In the genomic region with DNA sequence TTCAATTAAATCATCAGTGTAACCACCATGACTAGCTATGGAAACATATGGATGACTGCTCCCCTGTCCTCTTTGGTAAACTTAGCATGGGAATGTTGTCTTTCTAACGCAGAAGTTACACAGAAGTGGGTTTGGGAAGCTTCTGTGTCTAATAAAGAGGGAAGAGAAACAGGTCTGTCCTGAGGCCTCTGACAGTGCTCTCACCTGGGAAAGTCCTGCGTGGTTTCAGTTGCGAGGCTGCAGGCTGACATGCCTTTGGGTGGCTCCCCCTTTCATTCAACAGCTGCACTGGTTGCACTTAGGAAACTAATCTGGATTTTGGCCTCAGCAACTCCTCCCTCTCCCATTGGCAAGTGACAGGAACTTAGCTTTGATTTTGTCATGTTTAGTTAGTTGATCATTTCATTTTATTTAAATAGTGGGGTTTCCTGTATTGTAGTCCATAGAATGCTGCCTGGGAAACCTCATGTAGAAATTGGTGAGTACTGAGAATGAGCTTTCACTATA, we compare ENCODE assay signal across 21 mouse cellular contexts. TPM values are rescaled to one million over a fixed set of nuclear protein-coding genes. Genes with fewer than 3 reads are reported as not detected.
DNase-seq lines count a peak whose midpoint lies in the region; TF ChIP-seq lines count a peak whose summit lies in the region.
"Had no signal": no experiment of that assay in that cellular context is flagged by ENCODE, and none has a peak within 500 bp of the region (broad histone marks: within the 10 kb centered on the region; RNA-seq: fewer than 3 reads in every experiment).

No protein-coding gene starts in this region.

- in situ Hi-C loops in CH12.LX (cut with MboI; ENCODE audit: low pct_ligation_motif_present, low pct_unique_long_range_greater_than_20kb, low sequenced_read_pairs) = no loop called here

- no peak for TF ChIP-seq POLR2A in CH12.LX (IDR thresholded peaks at IDR 0.05; ENCODE audit: low read depth, low read length)

- peaks cover 81% of the 10 kb centered on the region for H3K79me2 ChIP-seq in CH12.LX (replicated peaks; ENCODE audit: control insufficient read depth, extremely low read depth, insufficient read depth, poor library complexity, severe bottlenecking)

- no peaks in the 10 kb centered on the region for H3K27me3 ChIP-seq in heart, embryonic 10.5 days (ENCODE audit: insufficient read depth, poor library complexity, severe bottlenecking)
- no peaks in the 10 kb centered on the region for H3K27me3 ChIP-seq in CH12.LX (replicated peaks)
- H3K27me3 ChIP-seq: embryonic facial prominence, embryonic 12.5 days; forebrain, embryonic 13.5 days; forebrain, embryonic 15.5 days; Patski had no signal

- H3K9ac ChIP-seq in CH12.LX (ENCODE audit: insufficient read depth, low read depth) = no peak overlapping the region; the same call in 1 of the 2 replicates
- H3K9ac ChIP-seq: embryonic facial prominence, embryonic 12.5 days; forebrain, embryonic 13.5 days; forebrain, embryonic 15.5 days; forebrain, postnatal 0 days had no signal

- no peak overlapping the region for H3K4me3 ChIP-seq in heart, embryonic 10.5 days
- no peak overlapping the region for H3K4me3 ChIP-seq in CH12.LX (replicated peaks in 1 of 3; ENCODE audit: low read depth in 2 of 3, low read length in 2 of 3, poor library complexity in 1 of 3)
- H3K4me3 ChIP-seq: embryonic facial prominence, embryonic 10.5 days; embryonic facial prominence, embryonic 12.5 days; forebrain, embryonic 13.5 days; forebrain, embryonic 15.5 days had no signal

- TF ChIP-seq RAD21 in CH12.LX (IDR thresholded peaks at IDR 0.05; ENCODE audit: low read depth, low read length) = no peak; the same call in 1 of the 2 replicates

- peak; percentile 77 for TF ChIP-seq EP300 in CH12.LX (IDR thresholded peaks at IDR 0.05; ENCODE audit: low read length)

- H3K4me1 ChIP-seq in heart, embryonic 10.5 days = peaks cover 54% of the 10 kb centered on the region
- H3K4me1 ChIP-seq in CH12.LX (ENCODE audit: control insufficient read depth in 1 of 2, insufficient read depth in 2 of 2) = peaks cover 38 to 81% of the 10 kb centered on the region in 2 experiments

- peak overlapping the region; percentile 57 for H3K4me2 ChIP-seq in CH12.LX (ENCODE audit: insufficient read depth, low read depth, poor library complexity, severe bottlenecking)
- H3K4me2 ChIP-seq: embryonic facial prominence, embryonic 12.5 days; forebrain, embryonic 13.5 days; forebrain, embryonic 15.5 days had no signal

- dilution Hi-C loops in CH12.LX (cut with MboI; ENCODE audit: extremely low pct_ligation_motif_present, extremely low pct_unique_long_range_greater_than_20kb, low sequenced_read_pairs) = no loop called here

- 78% methylated on average over 3 of the region's 3 CpGs for WGBS in heart, embryonic 10.5 days

- H3K36me3 ChIP-seq in heart, embryonic 10.5 days = peaks cover 92% of the 10 kb centered on the region
- H3K36me3 ChIP-seq in CH12.LX (replicated peaks in 1 of 2; ENCODE audit: control insufficient read depth in 1 of 2, insufficient read depth in 1 of 2, low read length in 1 of 2) = peaks cover 62 to 95% of the 10 kb centered on the region in 2 experiments

- H3K27ac ChIP-seq in heart, embryonic 10.5 days = peak overlapping the region; percentile 56; the same call in 1 of the 2 replicates
- peak overlapping the region; percentile 82; the same call in 1 of the 2 replicates for H3K27ac ChIP-seq in CH12.LX (ENCODE audit: insufficient read depth, low read depth)
- H3K27ac ChIP-seq: embryonic facial prominence, embryonic 10.5 days; embryonic facial prominence, embryonic 12.5 days; forebrain, embryonic 13.5 days; forebrain, embryonic 15.5 days had no signal

- no peak for TF ChIP-seq CTCF in CH12.LX (conservative IDR thresholded peaks at IDR 0.05 in 1 of 2, IDR thresholded peaks at IDR 0.05 in 1 of 2; ENCODE audit: low read depth in 2 of 2, low read length in 2 of 2)

- no peak for DNase-seq in heart, embryonic 10.5 days (ENCODE audit: low spot score)
- no peak for DNase-seq in heart, postnatal 36 days
- DNase-seq in A20 (ENCODE audit: low read depth, low spot score) (peak; percentile 44), CH12.LX (ENCODE audit: extremely low read depth) (peak; percentile 49)
- DNase-seq in Muller cell, postnatal 12 days (ENCODE audit: inconsistent ontology term) = no peak
- DNase-seq: adrenal gland, adult 8-10 months; adrenal gland, postnatal 14 days; adrenal gland, postnatal 36 days; B cell, adult 2 months; cerebellum, adult 11-12 months; cerebellum, adult 2 months; cerebellum, adult 9-10 months; cerebellum, postnatal 10 days; cerebellum, postnatal 25 days; forebrain, postnatal 0 days had no signal

- intact Hi-C loops in heart, postnatal 36 days (cut with DNase I) = no loop called here

- no peaks in the 10 kb centered on the region for H3K9me3 ChIP-seq in heart, embryonic 10.5 days
- no peaks in the 10 kb centered on the region for H3K9me3 ChIP-seq in CH12.LX (replicated peaks; ENCODE audit: low read length)
- H3K9me3 ChIP-seq: embryonic facial prominence, embryonic 10.5 days; embryonic facial prominence, embryonic 12.5 days; forebrain, embryonic 13.5 days; forebrain, embryonic 15.5 days had no signal

TF ChIP-seq in CH12.LX, 34 proteins besides CTCF, POLR2A, EP300 and RAD21 (continues in another document):
- no peak for TF ChIP-seq E2F4 (IDR thresholded peaks at IDR 0.05; ENCODE audit: insufficient replicate concordance, low read depth, low read length)
- peak; percentile 80 for TF ChIP-seq TCF12 (IDR thresholded peaks at IDR 0.05; ENCODE audit: low read depth, low read length)
- no peak for TF ChIP-seq TBP (conservative IDR thresholded peaks at IDR 0.05; ENCODE audit: low read depth, low read length)
- peak; percentile 19; the same call in 1 of the 2 replicates for TF ChIP-seq ELF1 (IDR thresholded peaks at IDR 0.05; ENCODE audit: low read depth, low read length)
- no peak for TF ChIP-seq GABPA (IDR thresholded peaks at IDR 0.05; ENCODE audit: insufficient replicate concordance, low read depth, low read length)
- peak; percentile 79 for TF ChIP-seq MEF2A (IDR thresholded peaks at IDR 0.05; ENCODE audit: borderline replicate concordance, low read depth, low read length)
- no peak for TF ChIP-seq MAFK (IDR thresholded peaks at IDR 0.05; ENCODE audit: insufficient replicate concordance, low read length)
- TF ChIP-seq RCOR1 (conservative IDR thresholded peaks at IDR 0.05; ENCODE audit: low read depth, low read length) = peak; percentile 88
- 0 out of 2 replicates have a peak, but pooled peaks have one; percentile 46 for TF ChIP-seq ZMIZ1 (IDR thresholded peaks at IDR 0.05; ENCODE audit: low read depth, low read length)
- peak; percentile 71; the same call in 1 of the 2 replicates for TF ChIP-seq ETS1 (conservative IDR thresholded peaks at IDR 0.05; ENCODE audit: low read depth, low read length)
- no peak for TF ChIP-seq POLR2AphosphoS2 (IDR thresholded peaks at IDR 0.05; ENCODE audit: low read depth, low read length)
- no peak for TF ChIP-seq HCFC1 (IDR thresholded peaks at IDR 0.05; ENCODE audit: low read depth, low read length)
- TF ChIP-seq MAX (IDR thresholded peaks at IDR 0.05; ENCODE audit: low read length) = no peak
- TF ChIP-seq JUND (conservative IDR thresholded peaks at IDR 0.05; ENCODE audit: low read depth, low read length) = no peak
- no peak for TF ChIP-seq ZKSCAN1 (IDR thresholded peaks at IDR 0.05; ENCODE audit: borderline replicate concordance, low read depth, low read length)
- peak; percentile 73; the same call in 1 of the 2 replicates for TF ChIP-seq MXI1 (IDR thresholded peaks at IDR 0.05; ENCODE audit: low read depth, low read length)
- no peak for TF ChIP-seq ZC3H11A (IDR thresholded peaks at IDR 0.05; ENCODE audit: low read depth, low read length)
- TF ChIP-seq MYC (IDR thresholded peaks at IDR 0.05; ENCODE audit: low read depth, low read length) = peak; percentile 59; the same call in 1 of the 2 replicates
- no peak for TF ChIP-seq CHD1 (IDR thresholded peaks at IDR 0.05; ENCODE audit: low read depth, low read length)
- no peak for TF ChIP-seq ZNF384 (IDR thresholded peaks at IDR 0.05; ENCODE audit: low read depth, low read length)
- peak; percentile 90 for TF ChIP-seq SIN3A (IDR thresholded peaks at IDR 0.05; ENCODE audit: low read length)
- no peak for TF ChIP-seq USF2 (conservative IDR thresholded peaks at IDR 0.05; ENCODE audit: low read depth, low read length)
- TF ChIP-seq KAT2A (IDR thresholded peaks at IDR 0.05; ENCODE audit: insufficient replicate concordance, low read length) = no peak
- no peak for TF ChIP-seq PAX5 (IDR thresholded peaks at IDR 0.05; ENCODE audit: low read length)
- TF ChIP-seq USF1 (IDR thresholded peaks at IDR 0.05; ENCODE audit: low read depth, low read length) = no peak
- no peak for TF ChIP-seq NELFE (IDR thresholded peaks at IDR 0.05; ENCODE audit: low read depth, low read length)
- no peak for TF ChIP-seq MAZ (IDR thresholded peaks at IDR 0.05; ENCODE audit: low read depth, low read length)
- TF ChIP-seq IRF4 (IDR thresholded peaks at IDR 0.05; ENCODE audit: low read depth, low read length) = peak; percentile 93
- no peak for TF ChIP-seq UBTF (IDR thresholded peaks at IDR 0.05; ENCODE audit: low read depth, low read length)
- TF ChIP-seq CHD2 (IDR thresholded peaks at IDR 0.05; ENCODE audit: low read length) = peak; percentile 55; the same call in 1 of the 2 replicates
- TF ChIP-seq BHLHE40 (IDR thresholded peaks at IDR 0.05; ENCODE audit: low read depth, low read length) = peak; percentile 48
- 0 out of 2 replicates have a peak, but pooled peaks have one; percentile 21 for TF ChIP-seq NRF1 (IDR thresholded peaks at IDR 0.05; ENCODE audit: low read depth, low read length)

RNA-seq across cellular contexts. Expression of a gene that starts 7.4 kb away (rescaled TPM):
- 933 and 973 TPM in 2 replicates for polyA plus RNA-seq in heart, embryonic 10.5 days (2016; fragmentation: Nextera tagmentation; extraction: Ambion mirVana)
- 100 to 1,000 TPM; 213 to 229 TPM for total RNA-seq in heart, postnatal 36 days (2021)
- total RNA-seq in CH12.LX (2012; rRNA removed) (48.3 and 64.5 TPM in 2 replicates), CH12.LX (2014; rRNA removed) (71.1 and 76.5 TPM in 2 replicates)
- polyA plus RNA-seq in CH12.LX (2012; ENCODE audit: insufficient read length, low read depth) = 369 and 388 TPM in 2 replicates

RNA-seq across cellular contexts. Expression of a gene that starts 22.8 kb away (rescaled TPM):
- polyA plus RNA-seq in heart, embryonic 10.5 days (2016; fragmentation: Nextera tagmentation; extraction: Ambion mirVana) = 1.00 and 1.1 TPM in 2 replicates
- 1 to 10 TPM; 2.0 TPM for total RNA-seq in heart, postnatal 36 days (2021)
- total RNA-seq in CH12.LX (2012; rRNA removed) (1.4 and 2.3 TPM in 2 replicates), CH12.LX (2014; rRNA removed) (1.4 and 2.4 TPM in 2 replicates)
- polyA plus RNA-seq in CH12.LX (2012; ENCODE audit: insufficient read length, low read depth) = 0.93 and 1.1 TPM in 2 replicates
- total RNA-seq: MEL had no signal

RNA-seq across cellular contexts. Expression of a gene that starts 55.7 kb away (rescaled TPM):
- polyA plus RNA-seq in heart, embryonic 10.5 days (2016; fragmentation: Nextera tagmentation; extraction: Ambion mirVana) = 195 and 247 TPM in 2 replicates
- total RNA-seq in heart, postnatal 36 days (2021) = 10 to 100 TPM; 79.2 to 83.6 TPM
- 165 and 191 TPM in 2 replicates for total RNA-seq in CH12.LX (2012; rRNA removed)
- total RNA-seq in CH12.LX (2014; rRNA removed) = 84.8 and 87.8 TPM in 2 replicates
- 231 and 263 TPM in 2 replicates for polyA plus RNA-seq in CH12.LX (2012; ENCODE audit: insufficient read length, low read depth)

Comparison
In these comparisons a context has a peak if more than half of its experiments do, and no peak if none do; other contexts are left out.
1. DNase-seq: peak in A20 (single experiment) and CH12.LX (single experiment); none in heart, embryonic 10.5 days (single experiment), heart, postnatal 36 days (0 of 2) and Muller cell, postnatal 12 days (single experiment).